Mouse (Mus musculus) heart, adult 11 months (tissue): Measurements from ENCODE around the gene Trir.

ENCODE experiments used
- DNase-seq: peaks from one replicate; pipeline ENCODE4 v3.0.0; 2022

Gene Trir

GRCm38 (mm10) chr8:85026670-85027515 is at the start of gene Trir:
Gene Trir (plus strand): TSS chr8:85026823.
- peak; percentile 100 for DNase-seq

- peak; percentile 98 for DNase-seq
These were observed 49.0 kb upstream of the Trir start for GRCm38 (mm10) chr8:84977435-84978247.

GRCm38 (mm10) chr8:84978248-84978940 is 48.2 kb upstream of the Trir start, which contains the start of gene Junb:
Gene Junb (minus strand): TSS chr8:84978718.
- DNase-seq: peak; percentile 100

DNA sequence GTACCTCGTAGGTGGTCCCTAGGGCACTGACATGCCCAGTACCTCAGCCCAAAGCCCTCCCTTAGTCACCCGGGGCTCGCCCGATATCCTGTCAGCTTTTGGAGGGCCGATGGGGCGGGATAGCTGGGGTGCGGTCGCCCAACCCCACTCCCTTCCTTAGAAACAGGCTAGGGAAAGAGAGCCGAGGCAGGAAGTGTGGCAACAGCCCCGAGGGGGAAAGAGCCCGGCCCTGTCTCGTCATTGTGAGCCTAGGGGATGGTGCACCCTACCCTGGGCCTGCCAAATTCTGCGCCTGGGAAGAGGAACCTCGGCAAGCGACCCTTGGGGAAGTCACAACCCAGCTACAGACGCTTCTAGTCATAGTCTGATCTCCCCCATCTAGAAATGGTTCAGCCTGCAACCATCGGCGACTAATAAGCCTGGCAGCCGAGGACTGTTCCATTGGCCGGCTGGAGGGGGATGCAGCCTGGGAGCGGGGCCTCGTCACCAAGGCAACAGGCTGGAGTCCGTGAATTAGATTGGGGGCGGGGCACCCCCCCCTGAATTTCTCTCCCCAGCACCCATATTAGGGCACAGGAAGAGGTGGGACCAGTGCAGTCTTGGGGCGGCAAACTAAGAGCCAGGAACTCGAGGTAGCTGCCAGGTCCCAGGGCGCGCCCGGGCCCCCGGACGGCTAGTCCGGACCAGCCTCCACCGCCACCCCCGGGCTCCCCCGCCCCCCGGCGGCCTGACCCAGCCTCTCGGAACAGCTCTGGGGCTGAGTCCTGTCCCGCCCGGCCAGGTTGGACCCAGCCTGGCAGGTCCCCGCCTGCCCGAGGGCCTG is 46.8 kb upstream of the Trir start:
- peak; percentile 100 for DNase-seq

- peak; percentile 99 for DNase-seq
These were observed 45.8 kb upstream of the Trir start for GRCm38 (mm10) chr8:84980622-84981358.

DNA sequence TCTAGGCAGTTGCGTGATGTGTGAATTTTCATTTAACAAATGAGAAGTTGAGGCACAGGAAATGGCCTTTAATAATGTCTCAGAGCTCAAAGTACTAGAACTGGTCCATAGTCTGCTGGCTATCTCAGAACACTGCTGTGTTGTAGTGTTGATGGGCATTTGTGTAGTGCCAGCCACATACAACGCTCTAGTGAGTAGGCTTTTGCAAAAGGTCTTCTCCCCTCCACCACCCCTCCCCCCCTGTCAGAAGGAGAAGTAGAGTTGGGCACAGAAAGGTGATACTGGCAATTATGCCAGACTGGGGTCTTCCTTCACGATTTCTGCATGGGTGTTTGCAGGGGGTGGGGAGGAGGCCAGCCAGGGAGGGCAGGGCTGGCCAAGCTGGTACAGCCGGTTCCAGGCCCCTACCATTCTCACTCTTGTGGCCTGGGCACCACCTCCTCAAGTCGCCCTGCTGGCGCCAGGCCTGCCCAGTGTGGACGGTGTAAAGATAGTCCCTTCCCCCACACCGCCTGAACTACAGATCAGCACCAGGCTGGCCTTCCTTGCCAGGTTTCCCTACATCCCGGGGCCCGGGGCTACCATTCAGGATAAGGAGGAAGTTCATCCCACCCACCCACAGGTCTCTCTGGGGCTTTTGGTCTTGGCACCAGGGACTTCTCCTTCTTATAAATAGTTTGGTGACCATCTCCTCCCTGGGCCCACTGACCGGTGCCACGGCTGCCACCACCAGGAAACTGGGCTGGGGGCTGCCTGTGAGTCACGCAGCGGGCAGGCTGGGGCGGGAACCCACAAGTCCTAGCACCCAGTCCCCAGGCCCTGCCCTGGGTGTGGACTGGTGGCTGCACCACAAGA is 44.8 kb upstream of the Trir start:
- DNase-seq: peak; percentile 96

DNA sequence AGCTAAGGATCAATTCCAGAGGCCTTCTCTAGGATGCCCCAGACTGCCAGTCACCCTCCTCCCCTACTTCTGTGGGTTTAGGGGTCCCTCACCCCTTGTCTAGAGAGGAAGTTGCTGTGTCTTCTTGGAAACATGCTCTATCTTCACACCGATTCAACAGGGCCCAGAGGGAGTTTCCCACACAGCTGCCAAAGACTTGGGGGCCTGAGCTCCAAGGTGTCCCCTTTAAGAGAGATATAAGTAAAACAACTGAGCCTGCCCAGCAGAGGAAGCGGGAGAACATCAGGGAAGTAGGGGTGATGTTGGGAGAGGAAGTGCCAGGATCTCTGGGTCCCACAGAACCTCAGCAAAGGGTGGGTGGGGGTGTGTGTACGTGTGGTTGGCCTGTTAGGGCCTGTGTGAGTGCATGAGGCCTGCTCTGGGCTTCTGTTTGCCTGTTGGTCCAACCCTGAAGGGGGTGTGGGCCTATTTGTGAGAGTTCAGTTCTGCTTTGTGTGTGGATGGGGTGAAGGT is 44.1 kb upstream of the Trir start:
- peak; percentile 94 for DNase-seq

DNA sequence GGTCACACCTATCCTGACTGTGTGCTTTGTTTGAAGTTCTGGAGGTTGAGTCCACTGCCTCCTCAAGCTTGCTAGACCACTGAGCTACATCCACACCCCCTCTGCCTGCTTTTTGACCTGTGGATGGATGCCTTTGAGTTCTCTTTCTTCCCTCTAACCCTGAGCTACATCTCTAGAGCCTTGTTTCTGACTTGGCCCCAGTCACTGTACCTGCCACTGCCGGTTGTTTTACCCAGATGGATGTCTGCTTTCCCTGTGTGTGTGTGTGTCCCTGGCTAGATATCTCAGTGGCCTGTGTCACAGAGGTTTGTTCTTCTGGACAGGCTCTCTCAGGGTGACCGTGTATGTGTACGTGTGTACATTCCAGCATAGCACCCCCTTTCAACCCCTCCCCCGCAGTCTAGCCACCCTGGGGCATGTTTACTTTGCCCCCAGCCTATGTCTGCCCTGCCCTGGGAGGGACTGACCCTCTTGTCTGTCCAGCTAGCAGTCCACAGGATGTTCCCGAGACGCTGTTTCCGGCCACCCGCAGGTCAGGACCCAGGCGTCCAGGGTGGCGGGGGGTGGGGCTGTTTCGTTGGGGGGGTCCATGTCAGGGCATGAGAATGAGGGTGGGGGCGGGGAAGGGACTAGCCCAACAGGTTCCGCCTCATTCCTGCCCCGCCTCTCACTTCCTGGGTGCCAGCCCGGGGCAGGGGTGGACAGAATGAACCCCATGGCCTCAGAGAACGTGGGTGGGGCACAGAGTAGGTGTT is 42.2 kb upstream of the Trir start:
- DNase-seq: peak; percentile 98

DNA sequence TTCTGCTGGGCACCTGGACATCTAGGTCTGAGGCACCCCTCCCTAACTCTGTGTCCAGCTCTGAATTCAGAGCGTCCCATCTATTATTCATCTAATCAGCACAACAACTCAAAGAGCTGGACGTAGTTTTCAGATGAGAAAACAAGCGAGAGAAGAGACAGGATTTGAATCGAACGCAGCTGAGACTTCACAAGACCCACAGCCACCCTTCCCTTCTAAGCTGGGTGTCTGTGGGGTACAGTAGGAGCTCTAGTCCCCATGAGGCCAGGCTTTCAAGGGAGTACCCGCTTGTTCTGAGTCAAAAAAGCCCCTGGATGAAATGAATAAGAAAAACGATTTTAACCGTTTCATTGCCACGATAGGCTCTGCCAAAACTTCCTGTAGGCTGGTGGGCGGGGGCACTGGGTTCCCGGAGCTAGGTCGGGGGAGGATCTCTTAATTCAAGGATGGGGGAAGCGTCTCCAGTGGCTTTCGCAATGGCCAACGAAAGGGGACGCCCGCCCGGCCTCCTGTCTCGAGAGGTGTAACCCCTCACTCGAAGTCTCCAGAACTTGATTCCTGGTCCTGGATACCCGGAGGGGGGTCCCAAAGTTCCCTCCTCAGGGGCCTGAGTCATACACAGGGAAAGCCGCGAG is 41.5 kb upstream of the Trir start:
- no peak for DNase-seq

DNA sequence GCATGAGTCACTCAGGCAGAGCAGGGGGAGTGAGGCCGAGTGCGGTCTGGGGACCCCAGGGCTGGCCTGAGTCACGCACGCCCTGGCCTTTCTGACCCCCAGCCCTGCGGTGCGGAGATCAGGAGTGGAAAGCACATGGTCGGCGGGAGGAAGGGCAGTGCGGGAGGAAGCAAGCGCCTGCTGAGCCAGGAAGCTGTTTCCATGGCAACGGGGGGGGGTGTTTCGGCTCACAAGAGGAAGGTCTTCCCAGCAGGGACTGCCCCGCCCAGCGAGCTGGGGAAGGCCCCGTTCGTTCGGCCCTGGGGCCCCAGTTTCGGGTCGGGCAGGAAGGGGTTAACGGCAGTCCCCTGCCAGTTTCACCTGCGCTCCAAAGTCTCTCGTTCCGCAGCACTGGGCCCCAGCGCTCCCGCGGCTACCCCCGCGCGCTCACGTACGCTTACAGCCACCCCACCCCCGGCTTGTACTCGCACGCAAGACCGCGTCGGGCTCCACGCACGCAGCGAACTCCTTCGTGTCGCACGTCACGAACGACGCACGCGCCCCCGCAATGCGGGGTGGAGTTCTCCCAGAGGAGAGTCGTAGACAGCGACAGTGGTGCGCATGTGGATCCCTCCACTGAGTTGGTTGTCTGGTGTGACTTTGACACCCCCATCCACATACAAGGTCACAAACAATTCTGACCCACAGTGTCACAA is 40.8 kb upstream of the Trir start:
- peak; percentile 100 for DNase-seq

DNA sequence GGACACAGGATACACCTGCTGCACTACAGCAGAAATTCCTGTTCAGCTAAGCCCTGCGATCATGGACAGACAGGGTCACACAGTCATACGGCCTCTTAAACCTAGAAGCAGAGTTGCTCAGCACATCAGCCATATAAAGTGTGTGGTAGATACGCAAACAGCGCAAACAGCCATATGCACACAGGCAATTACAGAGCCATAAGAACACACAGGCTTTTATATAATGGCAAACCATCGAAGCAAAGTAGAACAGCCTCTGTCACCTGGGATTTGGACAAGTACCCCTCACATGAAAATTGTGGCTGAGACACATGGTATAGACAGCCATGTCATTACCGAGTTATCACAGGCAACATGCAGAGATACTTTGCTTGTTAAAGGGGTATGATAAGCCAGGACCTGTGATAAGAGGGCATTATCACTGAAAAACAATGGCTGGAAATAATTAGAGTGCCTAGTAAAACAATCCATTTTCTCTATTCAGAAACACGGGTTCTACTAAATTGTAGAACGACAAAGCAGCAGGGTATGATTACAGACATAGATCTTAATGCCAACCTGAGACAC is 40.2 kb upstream of the Trir start:
- DNase-seq: no peak

DNA sequence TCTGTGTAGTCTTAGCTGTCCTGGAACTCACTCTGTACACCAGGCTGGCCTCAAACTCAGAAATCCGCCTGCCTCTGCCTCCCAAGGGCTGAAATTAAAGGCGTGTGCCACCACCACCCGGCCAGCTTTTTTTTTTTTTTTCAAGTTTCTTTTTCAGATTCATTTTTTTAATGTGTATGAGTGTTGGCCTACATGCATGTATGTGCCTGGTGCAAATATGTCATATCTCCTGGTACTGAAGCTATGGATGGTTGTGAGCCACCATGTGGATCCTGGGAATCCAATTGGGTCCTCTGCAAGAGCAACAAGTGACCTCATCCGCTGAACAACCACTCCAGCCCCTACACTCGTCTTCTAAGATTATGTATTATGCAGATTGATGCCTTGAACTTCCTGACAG is 39.2 kb upstream of the Trir start:
- DNase-seq: no peak

GRCm38 (mm10) chr8:84987903-84988302 is 38.7 kb upstream of the Trir start:
- DNase-seq: peak; percentile 98

GRCm38 (mm10) chr8:84989311-84989731 is 37.3 kb upstream of the Trir start:
- peak; percentile 98 for DNase-seq

- peak; percentile 99 for DNase-seq
These were observed 36.8 kb upstream of the Trir start for GRCm38 (mm10) chr8:84989810-84990209.

DNA sequence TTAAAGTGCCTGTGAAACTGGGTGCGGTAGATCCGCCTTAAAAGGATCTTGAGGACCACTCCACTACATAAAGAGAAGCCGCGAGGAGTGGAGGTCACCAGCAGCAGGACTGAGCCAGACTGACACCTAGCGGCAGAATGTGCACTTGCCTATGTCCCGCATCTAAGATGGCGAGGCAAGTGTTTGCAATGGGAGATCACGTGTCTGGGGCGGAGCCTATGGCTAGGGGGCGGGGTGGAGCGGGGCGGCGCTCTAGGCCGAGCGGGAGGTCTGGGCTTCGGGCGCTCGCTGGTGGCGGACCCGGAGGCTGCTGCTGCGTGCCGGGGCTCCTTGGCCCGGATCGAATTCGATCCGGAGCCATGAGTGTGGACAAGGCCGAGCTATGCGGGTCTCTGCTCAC is 36.3 kb upstream of the Trir start, which contains the start of gene Hook2:
Gene Hook2 (plus strand): TSS at position 255 of the 400 bp plus-strand sequence.
- peak; percentile 100 for DNase-seq

DNA sequence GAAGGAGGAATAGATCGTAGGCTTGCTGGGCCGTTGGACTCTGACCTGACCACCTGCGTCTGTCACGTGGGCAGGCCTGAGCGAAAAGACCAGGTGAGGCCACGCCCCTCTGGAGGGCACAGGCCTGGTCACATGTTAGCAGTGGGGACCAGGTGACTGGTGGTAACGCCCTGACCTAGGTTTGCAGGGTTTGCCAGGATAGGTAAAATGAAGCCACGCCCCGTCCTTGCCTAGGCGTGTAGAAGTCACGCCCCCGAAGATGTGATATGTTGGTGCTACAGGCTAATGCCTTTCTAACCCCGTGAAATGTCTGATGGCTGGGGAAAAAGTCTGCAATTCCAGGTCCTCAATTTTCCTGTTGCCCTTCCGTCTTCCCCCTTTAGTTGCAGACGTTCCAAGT is 35.8 kb upstream of the Trir start:
- DNase-seq: no peak

DNA sequence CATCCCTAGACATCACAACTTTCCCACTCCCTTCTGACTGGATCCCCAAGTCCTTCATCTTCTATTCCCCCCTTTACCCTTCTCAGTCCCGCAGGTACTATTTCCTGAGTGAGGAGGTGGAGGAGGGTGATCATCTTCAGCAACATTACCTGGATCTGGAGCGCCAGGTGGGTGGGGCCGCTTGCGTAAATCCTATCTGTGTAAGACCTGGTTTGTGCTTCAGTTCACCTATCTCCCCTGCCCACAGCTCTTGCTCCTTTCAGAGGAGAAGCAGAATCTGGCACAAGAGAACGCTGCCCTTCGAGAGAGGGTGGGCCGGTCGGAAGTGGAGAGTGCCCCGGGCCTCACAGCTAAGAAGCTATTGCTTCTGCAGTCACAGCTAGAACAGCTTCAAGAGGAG is 32.2 kb upstream of the Trir start:
- peak; percentile 82 for DNase-seq
